Mouse (Mus musculus): Measurements from ENCODE around the gene Rapgef2.
"Not testable (repeated sequence)": the region's sequence is repeated elsewhere in the genome, so short reads cannot be mapped to it uniquely, and the experiment has no call there.

Rapgef2 gene

GRCm38 (mm10) chr3:79101737-79102136, 184.6 kb downstream of the Rapgef2 start:
- DNase-seq (ENCODE audit: low read depth, low spot score), result no peak

- DNase-seq (ENCODE audit: low read depth, low spot score), result no peak
Measured at GRCm38 (mm10) chr3:79100831-79101230, 185.5 kb downstream of the Rapgef2 start.

GRCm38 (mm10) chr3:79089091-79089490, 197.2 kb downstream of the Rapgef2 start:
- DNase-seq (ENCODE audit: low read depth, low spot score), result peak; percentile 86

- DNase-seq (ENCODE audit: low read depth, low spot score), result no peak
Measured at GRCm38 (mm10) chr3:79088461-79088860, 197.9 kb downstream of the Rapgef2 start.

GRCm38 (mm10) chr3:79086282-79086681, 200.0 kb downstream of the Rapgef2 start:
- DNase-seq (ENCODE audit: low read depth, low spot score), result no peak

- no peak for DNase-seq (ENCODE audit: low read depth, low spot score)
Measured at GRCm38 (mm10) chr3:79083881-79084280, 202.4 kb downstream of the Rapgef2 start.

- no peak for DNase-seq (ENCODE audit: low read depth, low spot score)
Measured at GRCm38 (mm10) chr3:79083030-79083429, 203.3 kb downstream of the Rapgef2 start.

- no peak for DNase-seq (ENCODE audit: low read depth, low spot score)
Measured at GRCm38 (mm10) chr3:79079076-79079475, 207.2 kb downstream of the Rapgef2 start.

- DNase-seq (ENCODE audit: low read depth, low spot score), result no peak
Measured at GRCm38 (mm10) chr3:79074970-79075369, 211.3 kb downstream of the Rapgef2 start.

GRCm38 (mm10) chr3:79073541-79074244, 212.6 kb downstream of the Rapgef2 start:
- no peak for DNase-seq (ENCODE audit: low read depth, low spot score)

- DNase-seq (ENCODE audit: low read depth, low spot score), result no peak
Measured at GRCm38 (mm10) chr3:79071561-79071960, 214.8 kb downstream of the Rapgef2 start.

- no peak for DNase-seq (ENCODE audit: low read depth, low spot score)
Measured at GRCm38 (mm10) chr3:79069891-79070290, 216.4 kb downstream of the Rapgef2 start.

- no peak for DNase-seq (ENCODE audit: low read depth, low spot score)
Measured at GRCm38 (mm10) chr3:79068976-79069375, 217.3 kb downstream of the Rapgef2 start.

- no peak for DNase-seq (ENCODE audit: low read depth, low spot score)
Measured at GRCm38 (mm10) chr3:79066455-79067055, 219.8 kb downstream of the Rapgef2 start.

GRCm38 (mm10) chr3:79064096-79064495, 222.2 kb downstream of the Rapgef2 start:
- DNase-seq (ENCODE audit: low read depth, low spot score), result no peak

GRCm38 (mm10) chr3:79061426-79061825, 224.9 kb downstream of the Rapgef2 start:
- DNase-seq (ENCODE audit: low read depth, low spot score), result no peak

GRCm38 (mm10) chr3:79058491-79058890, 227.8 kb downstream of the Rapgef2 start:
- DNase-seq (ENCODE audit: low read depth, low spot score), result not testable (repeated sequence)

- no peak for DNase-seq (ENCODE audit: low read depth, low spot score)
Measured at GRCm38 (mm10) chr3:79045251-79045650, 241.1 kb downstream of the Rapgef2 start.

GRCm38 (mm10) chr3:79042973-79043372, 243.3 kb downstream of the Rapgef2 start:
- DNase-seq (ENCODE audit: low read depth, low spot score), result no peak

- no peak for DNase-seq (ENCODE audit: low read depth, low spot score)
Measured at GRCm38 (mm10) chr3:79039666-79040450, 246.5 kb downstream of the Rapgef2 start.

- DNase-seq (ENCODE audit: low read depth, low spot score), result no peak
Measured at GRCm38 (mm10) chr3:79039008-79039407, 247.3 kb downstream of the Rapgef2 start.

GRCm38 (mm10) chr3:79034457-79034856, 251.9 kb downstream of the Rapgef2 start:
- DNase-seq (ENCODE audit: low read depth, low spot score), result no peak

- no peak for DNase-seq (ENCODE audit: low read depth, low spot score)
Measured at GRCm38 (mm10) chr3:79030855-79031254, 255.5 kb downstream of the Rapgef2 start.
